Mouse (Mus musculus) right cerebral cortex, postnatal 4 days (tissue): ENCODE data around the gene Hdc.

ENCODE experiments used
- DNase-seq: peaks from one replicate; pipeline ENCODE4 v3.0.0-alpha.2; 2022

The Hdc gene

DNA sequence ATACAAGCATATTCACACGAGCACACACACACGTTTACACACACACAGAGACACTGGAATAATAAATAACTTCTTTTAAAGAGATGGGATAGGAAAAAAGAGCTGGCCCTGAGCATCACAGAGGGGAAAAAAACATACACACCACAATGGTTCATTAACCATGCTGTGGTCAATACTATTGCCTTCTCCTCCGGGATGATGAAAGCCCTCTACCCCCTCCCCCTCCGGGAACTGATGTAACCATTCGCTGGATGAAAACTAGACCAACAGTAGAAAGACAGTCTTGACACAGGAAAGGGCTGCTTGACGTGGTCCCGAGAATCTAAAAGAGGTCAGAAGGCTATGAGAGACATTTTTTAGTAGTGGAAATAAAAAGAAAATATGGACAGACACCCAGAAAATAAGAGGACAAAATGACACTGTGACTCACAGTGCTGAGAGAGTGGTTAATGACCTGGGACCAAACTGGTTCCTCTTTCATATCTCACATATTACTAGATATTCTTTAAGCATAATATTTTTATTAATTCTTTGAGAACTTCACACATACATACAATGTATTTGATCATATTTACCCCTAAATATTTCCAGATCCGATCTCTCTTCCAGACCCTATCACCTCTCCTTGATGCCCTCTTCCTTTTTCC lies 67.7 kb downstream of the Hdc start:
- DNase-seq, result no peak

DNA sequence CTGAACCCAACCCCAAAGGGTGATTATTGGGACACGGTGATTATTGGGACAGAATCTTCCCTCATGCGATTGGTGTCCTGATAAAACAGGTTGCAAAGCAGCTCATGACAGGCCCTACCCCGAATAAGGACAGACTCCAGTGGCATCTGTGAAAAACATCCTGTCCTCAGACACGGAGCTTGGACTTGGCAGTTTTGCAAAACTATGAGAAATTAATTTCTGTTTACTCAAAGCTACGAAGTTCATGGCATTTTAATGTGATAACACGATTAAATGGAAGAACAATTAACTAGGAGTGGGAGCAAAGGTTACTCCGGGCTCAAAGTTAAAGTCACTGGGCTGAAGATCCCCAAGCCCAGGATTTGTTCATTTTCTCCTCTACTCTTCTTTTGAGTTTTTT lies 69.4 kb downstream of the Hdc start:
- no peak for DNase-seq

DNA sequence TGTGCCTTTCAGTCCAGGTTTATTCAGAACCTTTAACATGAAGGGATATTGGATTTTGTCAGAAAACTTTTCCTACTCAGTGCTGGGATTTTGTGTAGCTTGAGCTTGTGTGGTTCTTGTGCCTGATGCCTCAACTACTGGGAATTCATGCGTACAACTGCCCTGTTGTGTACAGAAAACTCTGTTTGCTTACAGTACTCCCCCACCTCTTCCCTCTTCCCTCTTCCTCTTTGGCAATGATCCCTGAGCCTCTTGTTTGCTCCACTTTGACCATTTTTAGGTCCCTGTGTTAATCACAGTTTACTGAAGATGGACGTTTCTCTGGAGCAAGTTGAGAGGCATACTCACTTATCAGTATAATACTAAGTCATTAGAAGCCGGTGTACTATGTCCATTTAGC lies 72.7 kb downstream of the Hdc start:
- no peak for DNase-seq

DNA sequence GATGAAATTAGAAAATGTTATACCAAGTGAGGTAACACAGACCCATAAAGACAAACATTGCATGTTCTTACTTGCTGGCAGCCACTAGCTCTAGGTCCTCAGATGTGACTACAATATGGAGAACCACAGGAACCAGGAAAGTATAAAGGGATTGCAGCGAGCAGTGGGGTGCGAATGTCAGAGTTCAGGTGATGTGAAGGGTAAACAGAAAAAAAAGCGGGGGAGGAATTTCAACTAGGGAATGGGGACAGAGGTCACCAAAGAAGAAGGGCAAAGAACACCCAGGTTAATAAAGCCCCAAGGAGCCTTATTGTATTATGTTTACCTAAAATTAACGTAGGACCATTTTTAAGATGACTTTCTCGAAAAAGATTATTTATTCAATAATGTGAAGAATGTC lies 73.8 kb downstream of the Hdc start:
- DNase-seq, result no peak
